12 mouse cellular contexts compared by ENCODE assay signal in the genomic region with DNA sequence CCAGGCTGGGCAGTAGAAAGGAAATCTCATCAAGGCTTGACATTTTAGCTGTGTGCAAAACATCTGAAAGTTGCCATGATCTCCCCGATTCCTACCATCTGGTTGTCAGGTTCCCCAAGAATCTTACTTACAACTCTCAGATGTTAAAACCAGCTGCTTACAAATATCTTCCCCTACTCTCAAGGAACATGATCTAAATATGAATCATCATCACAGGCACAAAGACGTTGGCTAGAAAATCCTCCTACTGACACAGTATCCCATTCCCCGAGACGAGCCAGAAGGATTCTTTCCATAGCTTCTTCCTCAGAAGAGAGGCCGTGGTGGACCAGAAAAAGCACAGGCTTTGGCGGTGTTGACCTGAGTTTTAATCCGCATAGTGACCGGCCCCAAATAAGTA. TPM values are rescaled to one million over a fixed set of nuclear protein-coding genes. Genes with fewer than 3 reads are reported as not detected.
"Had no signal": no experiment of that assay in that cellular context is flagged by ENCODE, and none has a peak within 500 bp of the region (broad histone marks: within the 10 kb centered on the region; RNA-seq: fewer than 3 reads in every experiment).

No protein-coding gene starts in this region.

- ATAC-seq: lung, postnatal 0 days; midbrain, embryonic 13.5 days; midbrain, embryonic 15.5 days had no signal

- DNase-seq: lung, adult 2 months; lung, postnatal 14 days; lung, postnatal 36 days; right cerebral cortex, postnatal 25 days; thymus, adult 18-20 months; thymus, postnatal 14 days; thymus, postnatal 36 days had no signal

RNA-seq across cellular contexts. Expression of a gene that starts 23.3 kb away (rescaled TPM):
- polyA plus RNA-seq: macrophage; midbrain, embryonic 11.5 days; midbrain, embryonic 15.5 days had no signal
